Mouse (Mus musculus): Measurements from ENCODE around the gene Olfr672.
"Not testable (repeated sequence)": the region's sequence is repeated elsewhere in the genome, so short reads cannot be mapped to it uniquely, and the experiment has no call there.

The Olfr672 gene

GRCm38 (mm10) chr7:105001929-105002328 lies at the start of gene Olfr672:
Gene Olfr672 (minus strand): TSS chr7:105002029.
- DNase-seq (ENCODE audit: low spot score in 2 of 2): no peak

GRCm38 (mm10) chr7:105033836-105034235 lies 32.0 kb upstream of the Olfr672 start:
- not testable (repeated sequence) for DNase-seq (ENCODE audit: low spot score in 2 of 2)

GRCm38 (mm10) chr7:105032398-105032797 lies 30.6 kb upstream of the Olfr672 start, which contains the start of gene Olfr676:
Gene Olfr676 (plus strand): TSS chr7:105032698.
- no peak for DNase-seq (ENCODE audit: low spot score in 2 of 2)

GRCm38 (mm10) chr7:105028360-105028759 lies 26.5 kb upstream of the Olfr672 start, which contains the start of gene Olfr675:
Gene Olfr675 (minus strand): TSS chr7:105028460.
- DNase-seq (ENCODE audit: low spot score in 2 of 2): no peak

GRCm38 (mm10) chr7:105022530-105022929 lies 20.7 kb upstream of the Olfr672 start:
- DNase-seq (ENCODE audit: low spot score in 2 of 2): no peak

GRCm38 (mm10) chr7:104979026-104979425 lies 22.8 kb downstream of the Olfr672 start, which contains the start of gene Olfr671:
Gene Olfr671 (minus strand): TSS chr7:104979126.
- DNase-seq (ENCODE audit: low spot score in 2 of 2): no peak

GRCm38 (mm10) chr7:104972507-104972906 lies 29.3 kb downstream of the Olfr672 start:
- not testable (repeated sequence) for DNase-seq (ENCODE audit: low spot score in 2 of 2)

- DNase-seq (ENCODE audit: low spot score in 2 of 2): no peak
These were observed 39.3 kb downstream of the Olfr672 start, which contains the start of gene Olfr670 for GRCm38 (mm10) chr7:104962520-104962919. Gene Olfr670 (minus strand): TSS chr7:104962620.

- DNase-seq (ENCODE audit: low spot score in 2 of 2): not testable (repeated sequence)
These were observed 51.6 kb downstream of the Olfr672 start for GRCm38 (mm10) chr7:104950234-104950633.

Measured in right cerebral cortex, postnatal 36 days (tissue).